Mouse (Mus musculus) lung, adult 18-20 months (tissue): ENCODE data around the gene Pdcl2.

Source experiments
- DNase-seq, 2 experiments: peaks; one replicate each; pipeline ENCODE4 v3.0.0; 2022; ENCODE audit warnings: mixed read lengths in 2 of 2

Gene Pdcl2

DNA sequence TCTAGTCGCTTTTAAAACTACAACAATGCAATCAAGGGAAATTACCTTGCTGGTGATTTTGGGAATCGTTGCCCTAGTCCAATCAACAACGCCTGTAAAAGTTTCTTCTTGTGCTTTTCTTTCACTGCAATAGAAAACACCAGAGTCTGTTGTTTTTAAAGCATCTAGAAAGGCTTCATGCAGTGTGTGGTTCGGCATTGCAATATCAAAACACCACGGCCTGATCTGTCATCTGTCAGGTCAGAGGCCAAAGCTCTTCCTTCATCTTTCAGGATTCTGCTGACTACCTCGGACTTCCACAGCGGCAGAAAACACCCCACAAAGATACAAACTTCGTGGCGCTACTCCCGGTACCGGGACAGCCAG, 27.6 kb downstream of the Pdcl2 start:
- no peak for DNase-seq

DNA sequence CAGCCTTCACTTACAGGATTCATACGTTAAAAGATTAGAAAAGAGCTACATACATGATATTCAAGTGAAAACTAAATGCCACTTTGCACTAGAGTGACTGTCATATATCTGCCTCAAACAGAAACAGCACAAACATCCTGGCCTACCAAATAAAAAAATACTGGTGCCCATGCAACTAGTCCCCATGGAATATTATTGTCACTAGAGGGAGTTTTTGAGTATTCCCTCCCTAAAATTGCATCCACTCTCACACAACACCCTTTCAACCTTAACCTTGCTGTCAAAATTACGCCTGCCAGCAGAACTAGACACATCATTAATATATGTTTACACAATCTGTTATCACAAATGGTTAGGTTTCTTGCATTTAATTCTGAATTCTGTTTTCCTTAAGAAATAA, 28.9 kb downstream of the Pdcl2 start:
- DNase-seq: no peak

DNA sequence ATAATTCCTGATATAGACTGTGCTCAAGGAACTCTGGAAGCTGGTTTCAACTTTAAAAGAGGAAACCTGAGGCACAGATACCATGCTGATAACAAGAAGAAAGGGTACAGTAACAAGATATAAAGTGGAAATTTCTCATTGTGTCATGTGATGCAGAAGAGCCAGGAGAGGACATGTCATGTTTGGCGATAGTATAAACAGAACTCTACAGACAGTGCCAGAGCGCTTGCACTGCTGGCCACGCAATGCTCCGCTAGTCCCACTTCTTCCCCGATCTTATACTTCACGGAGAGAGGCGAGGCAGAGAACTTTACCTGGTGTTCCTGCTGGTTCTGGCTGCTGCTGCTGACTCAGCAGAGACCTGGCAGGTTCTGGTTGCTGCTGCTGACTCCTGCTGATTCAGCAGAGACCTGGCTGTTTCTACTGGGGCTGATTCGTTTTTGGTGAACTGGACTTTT, 41.7 kb downstream of the Pdcl2 start:
- no peak for DNase-seq

DNA sequence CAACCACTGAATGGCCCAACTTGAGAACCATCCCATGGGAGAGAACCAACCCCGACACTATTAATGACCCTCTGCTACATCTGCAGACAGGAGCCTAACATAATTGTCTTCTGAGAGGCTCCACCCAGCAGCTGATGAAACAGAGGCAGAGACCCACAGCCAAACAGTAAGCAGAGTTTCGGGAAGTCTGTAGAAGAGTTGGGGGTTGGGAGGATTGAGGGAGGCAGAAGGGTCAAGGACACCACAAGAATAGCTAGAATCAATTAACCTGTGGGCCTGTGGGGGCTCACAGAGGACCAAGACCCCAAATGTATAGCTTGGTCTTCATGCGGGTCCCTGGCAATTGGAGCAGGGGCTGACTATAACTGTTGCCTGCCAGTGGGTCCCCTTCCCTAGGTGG, 42.7 kb downstream of the Pdcl2 start:
- DNase-seq: no peak

DNA sequence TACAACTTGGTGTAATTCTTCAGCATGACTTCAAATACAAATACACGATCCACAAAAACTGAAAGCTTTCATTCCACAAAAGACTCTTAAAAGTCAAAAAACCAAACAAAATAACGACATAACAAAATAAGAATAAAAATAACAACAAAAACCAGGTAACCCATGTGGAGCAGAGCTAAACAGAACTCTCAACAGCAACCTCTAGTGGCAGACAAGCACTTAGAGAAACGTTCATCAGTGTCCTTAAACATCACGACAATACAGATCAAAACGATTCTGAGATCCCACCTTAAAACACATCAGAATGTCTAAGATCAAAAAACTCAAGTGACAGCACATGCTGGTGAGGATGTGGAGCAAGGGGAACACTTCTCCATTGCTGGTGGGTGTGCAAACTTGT, 43.9 kb downstream of the Pdcl2 start:
- DNase-seq: no peak

DNA sequence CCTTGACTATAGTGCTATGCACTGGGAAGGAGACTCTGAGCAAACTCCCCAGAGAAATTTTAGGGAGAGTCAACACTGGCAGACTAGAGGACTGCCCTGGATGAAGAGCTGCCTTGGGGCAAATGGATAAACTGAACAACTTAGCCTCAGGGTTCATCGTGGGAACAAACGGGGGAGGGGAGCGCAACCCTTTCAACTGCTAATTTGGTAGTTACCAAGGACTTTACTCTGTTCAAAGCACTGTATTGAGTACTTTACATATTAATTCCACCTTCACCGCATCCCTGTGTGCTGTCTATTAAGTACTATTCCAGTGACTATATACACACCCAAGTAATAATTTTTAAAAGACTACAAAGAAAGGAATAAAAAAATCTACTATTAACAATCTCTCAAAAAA, 45.3 kb downstream of the Pdcl2 start:
- DNase-seq: no peak

DNA sequence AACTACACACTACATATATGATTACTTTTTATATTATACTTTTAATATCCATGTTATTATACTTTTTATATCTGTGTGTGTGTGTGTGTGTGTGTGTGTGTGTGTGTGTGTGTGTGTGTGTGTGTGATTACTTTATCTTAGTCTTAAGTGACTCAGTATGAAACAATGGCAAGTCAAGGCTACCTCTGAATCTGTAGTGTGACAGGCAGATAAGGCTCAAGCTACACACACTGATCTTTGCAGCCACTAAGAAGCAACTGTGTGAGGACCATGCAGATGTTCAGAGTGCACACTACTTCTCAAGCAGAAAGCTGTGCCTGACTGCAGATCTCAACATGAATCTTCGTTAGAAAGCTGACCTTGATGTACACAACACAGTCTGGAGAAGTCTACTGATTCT, 47.1 kb downstream of the Pdcl2 start:
- no peak for DNase-seq

DNA sequence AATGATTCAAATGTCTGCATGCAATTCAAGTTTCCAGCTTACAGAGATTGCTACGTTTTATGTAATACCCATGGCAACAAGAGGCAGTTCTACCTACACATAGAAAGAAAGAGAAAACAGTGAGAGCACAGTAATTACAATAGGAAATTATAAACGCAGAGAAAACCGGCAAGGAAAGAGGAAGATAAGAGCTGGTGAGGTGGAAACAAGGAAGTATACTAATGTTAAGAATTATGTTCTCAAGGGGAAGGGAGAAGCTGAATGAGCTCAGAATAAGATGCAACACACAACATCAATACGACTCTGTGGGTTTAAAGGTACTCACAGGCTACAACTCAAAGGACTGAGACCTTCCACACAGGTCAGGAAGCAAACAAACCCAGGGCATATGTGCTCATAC, 56.0 kb downstream of the Pdcl2 start:
- no peak for DNase-seq
